Mouse (Mus musculus) spleen, adult 2 months (tissue): ENCODE measurements around the gene Cd200r3.

Experiments
- CTCF ChIP-seq: fragments of 200-500 bp; IDR thresholded peaks from 2 replicates; pipeline ENCODE4 v1.5.1; 2011; ENCODE audit warnings: mild to moderate bottlenecking, inconsistent platforms; ENCODE audit not compliant: insufficient read depth, insufficient read length, insufficient replicate concordance; ENCODE audit errors: extremely low read depth
- POLR2A ChIP-seq: fragments of 200-500 bp; IDR thresholded peaks from 2 replicates; pipeline ENCODE4 v1.6.1; 2011; ENCODE audit warnings: low read depth, low read length, inconsistent platforms

GRCm38 (mm10) chr16:45016488-45016887 is 73.0 kb downstream of the Cd200r3 start:
- TF ChIP-seq POLR2A, result no peak
- TF ChIP-seq CTCF, result no peak
